Mouse (Mus musculus) left cerebral cortex, postnatal 4 days (tissue): ENCODE results near the gene Fut8. TPM values are rescaled to one million over a fixed set of nuclear protein-coding genes. Genes with fewer than 3 reads are reported as not detected.

Experiments
- DNase-seq: peaks from one replicate; pipeline ENCODE4 v3.0.0-alpha.2; 2022
- intact Hi-C: fragments of 180-260 bp; cut with DNase I; formaldehyde crosslinking; loops from one replicate; pipeline ENCODE4 v1.15.1; 2025
- total RNA-seq, 2 experiments: library from RNA; stranded (reverse); gene quantifications; 2 replicates each; pipeline ENCODE4 v1.2.3; 2021

Gene Fut8
- 10 to 100 TPM; 85.9 to 93.8 TPM for total RNA-seq

DNA sequence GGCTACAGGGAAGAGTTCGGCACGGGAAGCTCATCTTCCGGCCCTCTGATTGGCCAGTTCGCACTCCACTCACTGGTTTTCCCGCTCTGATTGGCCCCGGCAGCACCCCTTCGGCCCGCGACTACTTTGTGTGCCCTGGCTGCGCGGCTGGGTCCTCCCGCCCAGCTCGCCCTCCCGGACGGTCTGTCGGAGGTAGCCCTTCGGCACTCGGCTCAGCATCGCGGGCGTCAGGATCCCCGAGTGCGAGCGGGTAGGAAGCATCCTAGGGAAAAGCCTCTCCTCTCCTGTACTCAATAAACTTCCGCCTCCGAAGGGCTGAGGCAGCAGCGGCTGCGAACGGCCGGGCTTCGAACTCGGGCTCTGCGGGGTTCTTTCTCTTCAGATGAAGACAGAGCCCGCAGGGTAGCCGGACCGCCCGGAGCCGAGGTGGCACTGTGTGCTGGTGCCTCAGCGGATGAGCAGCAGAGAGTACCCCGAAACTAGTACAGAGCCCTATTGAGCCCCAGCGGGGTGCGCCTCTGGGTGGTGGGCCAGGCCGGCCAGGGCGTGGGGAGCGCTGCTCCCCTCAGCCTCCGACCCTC, at the start of gene Fut8:
TSS of gene Fut8 (plus strand) at position 176 of the 581 bp plus-strand sequence.
- peak; percentile 91 for DNase-seq
- intact Hi-C loops, result loop anchor here (5.0 kb wide), 3 partner anchors 231 to 849 kb away; no protein-coding TSS in a partner anchor

DNA sequence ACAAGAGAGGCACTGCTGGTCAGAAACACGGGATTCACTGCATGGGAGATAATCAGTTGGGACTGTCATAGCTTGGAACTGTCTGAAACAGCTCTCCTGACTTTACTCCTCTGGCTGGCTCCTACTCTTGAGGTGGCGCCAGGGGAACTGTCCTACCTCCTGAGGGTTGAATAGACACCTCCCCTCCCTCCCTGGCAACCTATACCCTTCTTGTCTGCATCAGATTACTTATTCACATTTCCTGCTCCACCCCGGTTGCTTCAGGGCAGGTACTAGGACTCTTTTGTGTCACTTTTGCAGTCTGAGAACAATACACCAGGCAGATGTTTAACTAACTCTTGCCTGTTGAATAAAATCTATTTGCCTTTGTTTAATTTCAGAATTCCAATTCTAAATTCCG, 48.8 kb upstream of the Fut8 start:
- intact Hi-C loops, result no loop called here
- DNase-seq, result no peak

DNA sequence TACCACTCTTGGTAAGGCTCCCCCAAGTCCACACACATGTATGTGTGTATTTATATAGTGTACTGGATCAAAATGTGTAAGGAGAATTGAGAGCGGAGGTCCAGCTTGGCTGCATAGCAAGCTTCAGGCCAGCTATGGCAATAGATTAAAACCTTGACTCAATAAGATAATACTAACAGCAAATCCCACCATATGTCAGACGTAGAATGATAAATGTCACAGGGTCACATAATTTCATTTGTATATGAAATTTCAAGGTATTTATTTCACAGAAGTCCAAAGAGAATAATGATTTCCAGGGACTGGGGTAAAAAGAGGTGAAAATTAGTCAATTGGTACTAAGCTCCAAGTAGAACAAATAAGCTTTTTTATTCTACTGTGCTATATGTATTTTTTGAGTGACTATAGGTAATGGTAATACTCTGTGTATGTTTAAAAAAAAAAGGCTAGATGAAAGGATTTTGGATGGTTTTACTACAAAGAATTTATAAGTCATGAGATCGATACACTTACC, 47.9 kb upstream of the Fut8 start:
- no peak for DNase-seq
- intact Hi-C loops, result no loop called here

DNA sequence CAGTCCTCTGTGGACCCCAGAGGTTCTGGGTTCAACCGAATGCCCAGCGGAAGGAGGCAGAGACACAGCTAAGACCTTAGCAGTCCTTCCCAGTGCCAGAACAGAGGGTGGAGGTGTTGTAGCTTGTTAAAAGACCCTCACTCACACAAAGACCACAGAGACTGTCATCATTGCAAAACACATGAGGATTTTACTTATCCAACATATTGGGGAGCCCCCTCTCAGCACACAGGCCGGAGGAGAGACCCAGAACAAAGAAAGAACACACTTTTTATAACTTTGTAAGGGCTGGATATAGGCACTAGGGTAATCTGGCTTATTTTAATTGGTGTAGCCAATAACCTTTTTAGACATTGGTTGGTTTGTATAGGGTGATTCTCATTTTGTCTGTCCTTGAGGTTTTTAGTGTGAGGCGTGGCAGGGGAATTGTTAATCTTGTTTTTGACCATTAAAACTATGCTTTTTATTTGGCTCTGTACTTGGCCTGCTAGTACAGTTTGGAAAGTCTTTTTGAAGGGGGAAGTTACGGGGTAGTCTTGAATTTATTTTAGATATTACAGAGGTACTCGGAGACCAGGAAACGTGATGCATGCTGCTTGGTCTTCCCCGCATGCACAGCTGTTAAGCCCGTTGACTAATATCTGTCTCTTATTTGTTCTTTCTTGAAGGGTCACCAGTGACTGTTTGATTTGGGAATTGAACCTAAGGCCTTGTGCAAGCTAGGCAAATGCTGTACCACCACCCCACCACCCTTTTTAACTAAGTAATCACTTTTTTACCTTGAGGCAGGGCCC, 46.2 kb upstream of the Fut8 start:
- intact Hi-C loops, result no loop called here

DNA sequence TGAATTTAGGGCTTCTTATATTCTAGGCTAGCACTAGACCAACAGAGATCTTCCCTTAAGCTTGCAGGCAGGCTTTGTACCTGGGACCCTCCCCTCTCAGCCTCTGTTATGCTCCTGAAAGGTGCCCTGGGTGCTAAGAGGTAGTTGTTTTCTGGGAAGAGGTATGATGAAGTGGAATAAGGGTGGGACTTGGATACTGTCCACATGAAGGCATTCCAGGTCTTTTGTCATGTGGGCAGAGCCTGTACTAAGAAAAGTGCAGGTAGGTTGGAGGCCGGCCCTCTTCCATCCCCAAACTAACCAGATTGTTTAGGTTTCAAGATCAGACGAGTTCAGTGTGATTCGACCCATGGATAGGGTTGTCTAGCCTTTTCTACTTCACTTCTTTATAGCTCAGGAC, 45.2 kb upstream of the Fut8 start:
- DNase-seq, result no peak
- intact Hi-C loops, result no loop called here

More for the DNA sequence above, 46.2 kb upstream of the Fut8 start:
- DNase-seq, result no peak

DNA sequence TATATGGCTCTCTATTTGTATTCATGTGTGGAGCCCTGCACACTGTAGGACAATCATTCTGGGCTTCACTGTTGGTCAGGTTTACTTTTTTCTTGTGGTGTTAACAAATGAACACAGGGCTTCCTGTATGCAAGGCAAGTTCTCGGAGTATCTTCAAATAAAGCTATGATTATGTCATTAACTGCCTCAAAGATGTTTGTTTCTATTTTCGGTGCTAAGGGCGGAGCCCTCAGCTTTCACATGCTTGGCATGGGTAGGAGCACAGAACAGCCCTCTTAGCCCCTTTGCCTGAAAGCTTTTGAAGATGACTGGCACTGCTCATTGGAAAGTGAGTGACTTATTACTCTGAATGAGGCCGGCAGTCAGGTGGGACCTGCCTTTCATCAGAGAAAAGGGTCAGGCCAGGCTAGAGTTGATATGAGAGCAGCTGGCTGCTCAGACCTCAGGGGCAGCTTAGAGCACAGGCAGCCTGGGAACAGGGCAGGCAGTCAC, 44.7 kb upstream of the Fut8 start:
- no peak for DNase-seq
- intact Hi-C loops, result no loop called here

DNA sequence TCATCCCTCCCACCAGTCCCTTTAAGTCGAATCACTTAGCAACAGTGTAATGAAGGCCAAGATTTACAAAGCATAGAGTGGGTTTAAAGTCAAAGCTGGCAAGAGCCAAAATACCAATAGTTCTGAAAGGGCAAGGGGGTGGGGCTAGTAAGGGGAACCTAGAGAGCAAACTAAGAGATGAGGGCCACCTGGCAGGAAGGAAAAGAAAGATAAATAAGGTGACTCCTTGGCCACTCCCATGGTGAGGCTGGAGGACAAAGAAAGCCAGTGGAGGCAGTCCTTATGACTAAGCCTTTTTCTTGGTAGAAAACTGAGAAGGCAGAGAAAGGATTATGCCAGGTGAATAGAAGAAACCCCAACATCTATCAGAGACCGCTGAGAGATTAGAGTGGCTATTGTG, 42.9 kb upstream of the Fut8 start:
- intact Hi-C loops, result no loop called here

DNA sequence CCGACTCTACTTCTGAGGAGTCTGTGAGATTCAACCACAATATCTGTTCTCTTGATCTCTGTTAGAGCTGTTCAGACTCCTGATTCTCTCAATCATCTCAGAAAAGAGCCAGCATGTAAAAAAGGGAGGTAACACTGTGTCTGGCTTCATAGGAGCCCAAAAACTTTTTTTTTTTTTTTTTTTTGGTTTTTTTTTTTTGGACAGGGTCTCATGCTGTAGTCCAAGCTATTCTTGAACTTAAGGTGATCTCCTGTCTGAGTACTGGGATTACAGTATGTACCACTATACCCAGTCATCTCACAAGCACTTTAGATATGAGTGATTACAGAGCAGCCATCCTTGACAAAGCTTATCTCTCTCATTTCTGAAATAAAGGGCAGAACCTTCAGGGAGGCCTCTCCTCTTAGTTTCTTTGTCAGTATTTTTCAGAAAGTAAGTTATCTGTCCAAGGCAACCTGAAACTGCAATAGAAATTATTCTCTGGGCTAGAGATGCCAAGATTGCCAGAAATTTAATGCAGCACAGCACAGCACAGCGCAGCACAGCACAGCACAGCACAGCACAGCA, 41.3 kb upstream of the Fut8 start:
- no peak for DNase-seq
- intact Hi-C loops, result no loop called here

More for the DNA sequence above, 42.9 kb upstream of the Fut8 start:
- no peak for DNase-seq

DNA sequence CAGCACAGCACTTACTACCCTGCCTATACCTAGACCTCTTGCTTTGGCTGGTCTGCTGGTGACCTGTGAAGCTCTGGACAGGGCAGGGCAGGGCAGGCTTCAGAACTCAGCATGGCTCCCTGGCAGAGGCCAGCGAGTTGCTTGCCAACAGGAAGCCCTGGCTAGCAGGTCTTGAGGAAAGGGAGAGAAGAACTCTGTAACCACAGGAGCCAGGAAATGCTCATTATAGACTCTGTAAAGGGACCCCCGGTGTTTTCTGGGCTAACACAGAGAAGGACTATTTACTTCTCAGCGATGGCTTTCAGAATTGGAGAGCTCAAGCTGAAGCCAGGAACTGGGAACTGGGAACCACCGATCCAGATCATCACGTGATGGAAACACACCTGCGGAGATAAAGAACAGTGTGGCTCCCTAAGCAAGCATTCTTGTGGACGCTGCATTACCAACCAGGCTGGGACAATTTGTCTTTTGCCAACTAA, 40.8 kb upstream of the Fut8 start:
- intact Hi-C loops, result no loop called here
- no peak for DNase-seq

DNA sequence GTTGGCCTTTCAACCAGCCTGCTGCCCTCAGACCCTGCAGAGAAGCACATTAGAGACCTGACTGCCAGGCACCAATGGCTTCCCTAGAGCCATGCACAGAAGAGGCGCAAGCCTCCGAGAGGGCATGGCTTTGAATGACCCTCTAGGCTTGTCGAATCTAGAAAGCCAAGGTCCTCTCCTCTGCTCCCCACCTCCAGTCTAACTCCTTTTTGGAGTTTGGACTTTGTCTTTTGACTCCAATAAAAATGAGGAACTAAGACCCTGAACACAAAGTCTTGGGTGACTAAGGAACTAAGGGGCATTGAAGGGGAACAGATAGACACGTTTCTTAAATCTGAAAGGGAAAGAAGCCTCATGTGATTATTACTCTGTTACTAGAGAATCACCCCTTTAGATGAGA, 39.7 kb upstream of the Fut8 start:
- DNase-seq, result no peak
- intact Hi-C loops, result no loop called here

DNA sequence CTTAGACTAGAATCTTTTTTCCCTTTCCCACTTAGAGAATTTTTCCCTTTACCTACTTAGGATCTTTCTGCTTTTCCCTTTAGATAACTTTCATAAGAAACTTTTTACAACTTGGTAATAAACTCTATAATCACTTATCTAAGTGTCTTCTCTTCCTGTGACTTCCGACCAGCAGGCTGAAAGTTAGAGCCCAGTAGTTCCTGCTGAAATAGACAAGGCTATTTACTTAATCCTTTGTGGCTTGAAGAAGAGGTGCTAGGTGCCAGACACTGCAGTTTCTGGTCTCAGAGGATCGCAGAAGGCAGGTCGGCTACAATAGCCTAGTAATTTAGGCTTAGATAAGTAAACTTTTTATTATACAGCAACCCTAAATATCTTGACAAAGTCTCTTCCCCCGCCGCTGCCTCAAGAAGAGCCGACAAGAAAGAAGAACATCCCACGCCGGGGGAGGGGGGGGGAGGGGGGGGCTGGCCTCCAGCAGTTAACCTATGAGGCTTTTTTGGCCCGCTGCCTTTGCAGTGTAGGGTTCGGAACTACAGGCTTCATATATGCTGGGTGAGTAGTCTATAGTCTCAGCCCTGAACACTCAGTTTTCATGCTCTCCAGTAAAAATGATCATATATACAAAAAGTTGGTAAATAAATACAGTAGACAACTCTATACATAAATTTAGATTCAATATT, 36.3 kb upstream of the Fut8 start:
- intact Hi-C loops, result no loop called here
- DNase-seq, result no peak

DNA sequence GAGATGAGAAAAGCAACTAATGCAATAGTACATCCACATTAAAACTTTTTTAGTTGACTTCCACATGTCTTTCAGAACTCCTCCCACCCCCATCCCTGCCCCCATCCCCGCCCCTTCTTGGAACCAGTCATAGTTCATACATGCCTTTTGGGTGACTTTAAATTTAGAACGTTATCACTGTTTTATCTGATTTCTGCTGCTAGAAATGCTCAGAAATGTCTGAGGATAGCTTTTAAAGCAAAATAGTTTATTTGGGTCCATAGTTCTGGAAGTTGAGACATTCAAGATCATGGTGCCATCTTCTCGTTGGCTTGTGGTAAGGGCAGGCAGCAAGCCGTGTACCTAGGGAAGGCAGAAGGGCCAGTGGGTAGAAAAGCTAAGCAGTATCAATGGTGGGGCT, 34.8 kb upstream of the Fut8 start:
- DNase-seq, result no peak

DNA sequence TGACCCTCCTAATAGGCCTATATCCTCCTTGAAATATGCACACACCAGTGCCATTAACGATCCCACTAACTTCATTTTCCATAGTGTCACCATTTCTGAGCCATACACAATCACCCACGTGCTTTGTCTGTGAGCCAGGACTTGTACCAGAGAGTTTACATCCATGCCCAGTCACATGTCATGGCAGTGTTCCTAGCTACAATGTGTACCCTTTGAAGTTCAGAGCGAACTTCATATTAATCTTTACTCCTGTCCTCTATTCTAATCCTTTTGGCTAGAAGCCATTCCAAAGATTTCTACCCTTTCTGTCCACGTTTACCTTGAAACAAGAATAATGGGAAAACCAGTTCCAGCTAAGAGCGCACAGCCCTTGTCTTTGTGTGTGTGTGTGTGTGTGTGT, 31.1 kb upstream of the Fut8 start:
- intact Hi-C loops, result no loop called here
- DNase-seq, result no peak

More for the DNA sequence above, 34.8 kb upstream of the Fut8 start:
- intact Hi-C loops, result no loop called here

DNA sequence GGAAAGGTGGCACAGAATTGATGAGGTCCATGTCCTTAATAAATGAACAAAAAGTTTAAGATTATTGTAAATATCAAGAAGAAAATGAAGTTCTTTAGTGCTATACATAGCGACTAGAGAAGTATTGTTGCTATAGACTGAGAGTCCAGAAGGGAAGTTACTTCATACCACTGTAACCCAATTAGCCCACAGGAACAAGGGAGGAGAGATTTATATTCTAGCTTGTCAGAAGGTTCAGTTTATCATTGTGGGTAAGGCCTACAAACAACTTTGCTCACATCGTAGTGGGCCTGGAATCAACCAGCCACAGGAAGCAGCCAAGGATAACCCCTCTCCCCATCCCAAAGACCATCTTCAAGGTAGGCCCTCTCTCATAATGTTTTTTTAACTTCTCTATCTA, 29.9 kb upstream of the Fut8 start:
- intact Hi-C loops, result no loop called here
- DNase-seq, result no peak

DNA sequence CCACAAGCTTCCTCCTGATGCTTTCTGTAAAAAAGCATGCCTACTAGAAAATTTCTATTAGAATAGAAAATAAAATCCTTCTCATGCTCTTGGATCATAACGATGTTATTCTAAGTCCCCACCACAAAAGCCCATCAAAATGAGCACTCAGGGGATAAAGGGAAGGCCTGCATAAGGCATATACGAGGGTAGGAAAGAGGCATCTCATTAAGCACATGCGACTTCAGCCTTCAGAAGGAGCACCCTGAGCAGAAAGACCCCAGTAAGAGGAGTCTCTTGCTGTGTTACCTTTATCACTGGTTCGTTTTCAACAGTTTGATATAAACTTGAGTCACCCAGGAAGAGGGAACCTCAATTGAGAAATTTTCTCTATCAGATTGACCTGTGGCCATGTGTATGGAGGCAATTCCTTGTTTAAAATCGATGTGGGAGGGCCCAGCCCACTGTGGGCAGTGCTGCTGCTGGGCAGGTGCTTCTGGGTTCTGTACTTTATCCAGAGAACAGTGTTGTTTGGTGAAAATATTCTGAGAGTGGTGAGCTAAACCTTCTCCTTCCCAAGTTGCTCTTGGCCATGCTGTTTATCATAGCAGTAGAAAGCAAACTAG, 29.2 kb upstream of the Fut8 start:
- no peak for DNase-seq
- intact Hi-C loops, result no loop called here

DNA sequence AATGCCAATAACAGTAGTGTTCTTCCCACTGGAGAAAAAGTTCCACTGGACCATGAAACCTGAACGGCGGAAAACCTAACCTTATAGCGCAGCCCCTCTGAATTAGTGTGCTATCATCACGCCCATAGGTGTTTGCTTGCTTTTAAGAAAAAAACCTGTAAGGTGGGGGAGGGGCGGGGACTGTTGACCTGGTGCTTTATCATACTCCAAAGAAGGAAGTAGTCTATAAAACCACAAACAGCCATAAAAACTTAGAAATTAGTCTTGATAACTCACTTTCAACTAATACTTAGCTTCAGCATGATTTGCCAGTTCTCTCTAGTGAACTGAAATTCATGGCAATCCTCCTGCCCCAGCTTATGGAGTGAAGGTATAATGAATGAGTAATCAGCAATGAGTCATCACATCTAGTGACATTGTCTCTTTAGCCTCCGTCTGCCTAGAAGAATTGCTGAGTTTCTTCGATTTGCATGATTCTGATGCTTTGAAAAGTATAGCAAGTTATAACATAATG, 26.2 kb upstream of the Fut8 start:
- intact Hi-C loops, result no loop called here
- DNase-seq, result no peak

DNA sequence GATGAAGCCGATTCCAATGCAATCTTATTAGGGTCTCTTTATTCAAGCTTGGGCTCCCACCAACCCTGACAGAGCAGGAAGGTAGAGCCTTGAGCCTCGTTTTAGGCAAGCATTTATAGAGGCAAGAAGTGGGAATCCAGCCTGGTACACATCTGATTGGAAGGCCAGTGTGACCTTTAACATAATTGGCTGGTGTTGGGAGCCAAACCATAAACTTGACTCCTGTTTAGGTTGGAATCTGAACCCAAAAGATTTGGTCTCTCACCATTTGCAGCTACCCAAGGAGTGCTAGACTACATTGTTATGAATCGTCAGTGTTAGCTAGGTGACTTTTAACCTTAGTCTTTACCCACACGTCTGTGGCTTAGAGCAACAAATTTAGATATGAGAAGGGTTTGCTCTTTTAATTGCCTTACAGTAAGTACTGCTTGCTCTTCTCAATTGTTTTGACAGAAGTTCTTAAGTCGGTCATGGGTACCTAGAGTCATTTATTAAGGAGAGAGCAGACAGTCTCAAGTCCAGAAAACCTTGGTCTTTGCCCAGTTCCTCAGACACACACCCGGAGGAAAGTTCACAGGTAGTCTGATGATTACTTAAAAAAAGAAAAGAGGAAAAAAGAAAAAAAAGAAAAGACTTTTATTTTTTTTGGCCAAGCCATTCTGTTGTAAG, 23.9 kb upstream of the Fut8 start:
- intact Hi-C loops, result no loop called here
- no peak for DNase-seq

DNA sequence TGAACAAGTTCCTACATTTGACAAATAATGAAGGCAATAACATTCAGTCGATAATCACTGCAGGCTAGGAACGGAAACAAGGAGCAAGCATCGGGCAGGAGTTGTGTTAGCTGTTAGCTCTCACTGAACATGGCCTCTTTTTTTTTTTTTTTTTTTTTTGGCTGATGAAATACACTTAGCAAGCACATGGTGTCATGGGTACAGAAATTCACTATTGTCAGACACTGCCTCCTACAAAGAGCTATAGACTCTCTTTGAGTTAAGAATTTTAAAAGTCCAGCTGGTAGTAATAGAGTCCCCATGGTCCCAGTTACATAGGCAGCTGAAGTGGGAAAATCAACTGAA, 23.4 kb upstream of the Fut8 start:
- DNase-seq, result no peak
- intact Hi-C loops, result no loop called here

DNA sequence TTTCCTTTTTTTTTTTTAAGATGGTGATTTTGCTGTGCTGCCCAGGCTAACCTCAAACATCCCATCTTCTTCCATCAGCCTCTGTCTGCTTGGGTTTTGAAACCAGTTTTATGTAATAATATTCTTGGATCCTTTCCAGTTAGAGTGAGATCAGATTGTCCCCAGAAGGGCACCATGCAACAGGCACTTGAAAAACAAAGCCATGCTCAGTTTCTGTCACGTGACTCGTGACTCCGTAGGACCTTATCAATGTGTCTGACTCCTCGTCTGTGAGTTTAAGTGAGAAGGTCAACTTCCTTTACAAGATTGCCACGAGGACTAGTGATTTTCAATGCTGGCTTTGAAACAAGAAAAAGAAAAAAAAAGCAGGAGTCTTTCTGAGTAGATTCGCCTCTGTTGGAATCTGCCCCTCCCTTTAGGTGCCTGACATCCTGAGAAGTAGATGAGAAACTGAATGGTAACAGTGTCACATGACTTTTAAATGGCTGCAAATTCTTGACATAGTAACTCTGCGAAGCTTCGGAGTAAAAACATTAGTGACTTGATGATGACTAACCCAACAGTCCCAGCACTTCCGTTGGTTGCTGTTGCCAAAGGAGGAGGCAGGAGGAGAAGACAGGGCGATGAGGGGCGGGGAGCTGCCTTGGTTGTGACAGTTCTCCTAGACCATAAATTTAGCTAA, 21.3 kb upstream of the Fut8 start:
- DNase-seq, result no peak
- intact Hi-C loops, result no loop called here
